Mouse (Mus musculus) midbrain, embryonic 12.5 days (tissue): ENCODE results near the gene Ncs1. TPM values are rescaled to one million over a fixed set of nuclear protein-coding genes. Genes with fewer than 3 reads are reported as not detected.

Source experiments
- ATAC-seq: fragments of 200-750 bp; cut with Nextera tagmentation; 2 replicates; pipeline ENCODE4 v1.8.0; 2017; ENCODE audit warnings: low read depth, moderate TSS enrichment, moderate library complexity; ENCODE audit not compliant: low FRiP score
- H3K27ac ChIP-seq: fragments of 300-500 bp; sonication (generic); replicated peaks from 2 replicates; pipeline ENCODE4 v1.5.1; 2016; ENCODE audit warnings: mild to moderate bottlenecking
- H3K27me3 ChIP-seq: fragments of 300-500 bp; sonication (generic); 2 replicates; pipeline ENCODE4 v1.6.1; 2016; ENCODE audit warnings: mild to moderate bottlenecking
- H3K36me3 ChIP-seq: fragments of 300-500 bp; sonication (generic); 2 replicates; pipeline ENCODE4 v1.6.1; 2016
- H3K4me1 ChIP-seq: fragments of 300-500 bp; sonication (generic); 2 replicates; pipeline ENCODE4 v1.6.1; 2016
- H3K4me2 ChIP-seq: fragments of 300-500 bp; sonication (generic); replicated peaks from 2 replicates; pipeline ENCODE4 v1.6.1; 2016; ENCODE audit warnings: mild to moderate bottlenecking, moderate library complexity
- H3K4me3 ChIP-seq: fragments of 300-500 bp; sonication (generic); 2 replicates; pipeline ENCODE4 v1.5.1; 2016; ENCODE audit warnings: mild to moderate bottlenecking
- H3K9ac ChIP-seq: fragments of 300-500 bp; sonication (generic); replicated peaks from 2 replicates; pipeline ENCODE4 v1.6.1; 2016; ENCODE audit warnings: mild to moderate bottlenecking, moderate library complexity
- H3K9me3 ChIP-seq: fragments of 300-500 bp; sonication (generic); 2 replicates; pipeline ENCODE4 v1.6.1; 2016; ENCODE audit warnings: mild to moderate bottlenecking
- WGBS: fragments of 180-500 bp; shearing (Covaris S2); methylation state at CpG from one replicate; pipeline ENCODE4 v1.1.7; 2016; 5-methylcytosine and 5-hydroxymethylcytosine counted together
- polyA plus RNA-seq: library from polyadenylated mRNA; unstranded; fragments of >200 nt; fragmentation: Nextera tagmentation; extraction: Ambion mirVana; gene quantifications from 2 replicates; pipeline ENCODE4 v1.2.1, GENCODE M21; 2016

The Ncs1 gene
- polyA plus RNA-seq, 1 experiment from 2014 or later, result 75.8 TPM

- ATAC-seq, result no peak
- Histone ChIP-seq H3K9ac (no peak overlapping the region), H3K4me1 (no peaks in the 10 kb centered on the region), H3K4me3 (no peak overlapping the region), H3K27ac (no peak overlapping the region), H3K27me3 (no peaks in the 10 kb centered on the region), H3K36me3 (no peaks in the 10 kb centered on the region), H3K4me2 (no peak overlapping the region), H3K9me3 (no peaks in the 10 kb centered on the region)
- WGBS, result 84% methylated on average over 9 of the region's 9 CpGs
Measured at GRCm38 (mm10) chr2:31304191-31304590, 58.6 kb downstream of the Ncs1 start.

DNA sequence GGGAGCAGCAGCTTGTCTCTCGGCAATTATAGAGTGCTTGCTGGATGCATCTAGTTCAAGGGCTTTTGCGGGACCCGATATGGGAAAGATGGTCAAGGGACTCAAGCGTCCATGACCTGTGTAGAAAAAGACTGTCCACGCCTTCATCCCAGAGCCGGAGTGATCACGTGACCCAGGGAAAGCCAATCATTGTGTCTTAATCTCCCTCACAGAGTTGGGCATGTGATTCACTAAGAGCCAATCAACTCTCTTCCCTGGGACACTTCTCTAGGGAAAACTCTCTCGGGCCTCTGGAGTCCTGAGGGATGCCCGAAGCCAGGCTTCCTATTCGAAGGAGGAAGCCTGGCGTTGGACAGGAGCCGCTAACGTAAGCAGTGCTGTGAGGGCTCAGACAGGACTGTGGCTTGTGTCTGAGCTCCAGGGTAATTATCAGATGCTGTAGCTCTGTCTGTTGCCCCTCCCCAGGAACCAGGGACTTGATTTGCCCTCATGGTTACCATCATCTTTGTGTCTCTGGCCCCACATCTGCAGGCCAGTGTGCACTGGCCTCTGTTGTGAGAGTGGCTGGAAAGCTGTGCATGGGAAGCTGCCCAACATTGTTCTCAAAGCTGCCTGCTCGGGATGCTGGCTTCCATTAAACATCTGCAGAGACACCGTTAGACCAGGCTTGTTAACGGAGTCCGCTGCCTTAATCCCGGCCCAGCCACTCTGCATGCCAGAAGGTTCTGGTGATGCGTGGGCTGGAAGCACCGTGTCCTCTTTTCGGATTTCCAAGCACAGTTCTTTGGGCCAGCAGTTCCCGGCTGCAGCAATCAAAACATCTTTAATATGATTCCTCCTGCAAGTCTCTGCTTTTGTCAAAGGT, 59.4 kb downstream of the Ncs1 start:
- H3K36me3 ChIP-seq, result no peaks in the 10 kb centered on the region

GRCm38 (mm10) chr2:31305684-31306083, 60.1 kb downstream of the Ncs1 start:
- Histone ChIP-seq H3K36me3 (no peaks in the 10 kb centered on the region), H3K4me2 (no peak overlapping the region), H3K4me3 (no peak overlapping the region), H3K4me1 (no peaks in the 10 kb centered on the region), H3K9me3 (no peaks in the 10 kb centered on the region), H3K27me3 (no peaks in the 10 kb centered on the region), H3K27ac (no peak overlapping the region), H3K9ac (no peak overlapping the region)
- ATAC-seq, result no peak
- 53% methylated on average over 4 of the region's 4 CpGs for WGBS

More for the DNA sequence above, 59.4 kb downstream of the Ncs1 start:
- H3K4me3 ChIP-seq, result no peak overlapping the region
- WGBS, result 78% methylated on average over 22 of the region's 22 CpGs
- no peak overlapping the region for H3K9ac ChIP-seq
- H3K27me3 ChIP-seq, result no peaks in the 10 kb centered on the region
- no peaks in the 10 kb centered on the region for H3K4me1 ChIP-seq
- no peak for ATAC-seq
- H3K9me3 ChIP-seq, result no peaks in the 10 kb centered on the region
- no peak overlapping the region for H3K4me2 ChIP-seq
- no peak overlapping the region for H3K27ac ChIP-seq

DNA sequence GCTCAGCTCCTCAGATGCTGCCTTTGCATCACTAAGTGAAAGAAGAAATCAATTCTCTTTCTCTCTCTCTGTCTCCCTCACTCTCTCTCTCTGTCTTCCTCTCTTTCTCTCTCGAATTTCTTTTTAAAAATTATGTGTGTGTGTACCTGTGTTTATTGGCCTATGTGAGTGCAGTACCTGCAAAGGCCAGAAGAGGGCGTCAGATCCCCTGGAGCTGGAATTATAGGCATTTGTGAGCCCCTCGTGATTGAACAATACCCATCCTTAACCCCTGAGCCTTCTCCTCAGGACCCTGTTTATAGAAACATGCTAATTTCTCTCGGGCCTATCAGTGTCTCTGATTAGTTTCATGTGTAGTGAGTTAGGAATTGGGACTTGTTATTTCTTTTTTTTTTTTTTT, 62.6 kb downstream of the Ncs1 start:
- ATAC-seq, result no peak
- WGBS, result 58% methylated on average over 4 of the region's 4 CpGs
- no peak overlapping the region for H3K9ac ChIP-seq
- no peaks in the 10 kb centered on the region for H3K4me1 ChIP-seq
- no peak overlapping the region for H3K4me2 ChIP-seq
- H3K27me3 ChIP-seq, result peaks cover 13% of the 10 kb centered on the region
- H3K27ac ChIP-seq, result no peak overlapping the region
- H3K4me3 ChIP-seq, result no peak overlapping the region
- no peaks in the 10 kb centered on the region for H3K9me3 ChIP-seq
- no peaks in the 10 kb centered on the region for H3K36me3 ChIP-seq

DNA sequence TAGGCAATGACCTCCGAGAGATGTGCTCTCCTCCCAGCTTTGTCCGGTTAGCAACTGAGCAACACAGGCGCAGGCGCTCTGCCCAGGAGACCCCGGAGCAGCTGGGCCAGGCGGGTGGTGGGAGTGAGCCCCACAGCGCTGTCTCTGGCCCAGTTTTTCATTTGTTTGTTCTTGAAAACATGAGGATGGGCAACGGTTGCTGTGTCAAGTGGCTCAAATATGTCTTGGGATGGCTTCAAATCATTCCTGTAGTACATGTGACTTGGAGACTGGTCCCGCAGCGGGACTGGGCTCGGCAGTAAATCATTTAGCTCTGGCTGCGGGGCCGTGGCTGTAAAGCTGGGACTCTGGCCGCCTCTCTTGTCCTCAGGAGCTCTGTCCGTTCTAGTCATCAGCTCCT, 63.9 kb downstream of the Ncs1 start:
- Histone ChIP-seq H3K9me3 (no peaks in the 10 kb centered on the region), H3K27ac (no peak overlapping the region), H3K9ac (no peak overlapping the region), H3K27me3 (peaks cover 26% of the 10 kb centered on the region), H3K4me2 (no peak overlapping the region), H3K4me3 (no peak overlapping the region), H3K36me3 (no peaks in the 10 kb centered on the region), H3K4me1 (peaks cover 7% of the 10 kb centered on the region)
- WGBS, result 73% methylated on average over 15 of the region's 15 CpGs
- ATAC-seq, result no peak

DNA sequence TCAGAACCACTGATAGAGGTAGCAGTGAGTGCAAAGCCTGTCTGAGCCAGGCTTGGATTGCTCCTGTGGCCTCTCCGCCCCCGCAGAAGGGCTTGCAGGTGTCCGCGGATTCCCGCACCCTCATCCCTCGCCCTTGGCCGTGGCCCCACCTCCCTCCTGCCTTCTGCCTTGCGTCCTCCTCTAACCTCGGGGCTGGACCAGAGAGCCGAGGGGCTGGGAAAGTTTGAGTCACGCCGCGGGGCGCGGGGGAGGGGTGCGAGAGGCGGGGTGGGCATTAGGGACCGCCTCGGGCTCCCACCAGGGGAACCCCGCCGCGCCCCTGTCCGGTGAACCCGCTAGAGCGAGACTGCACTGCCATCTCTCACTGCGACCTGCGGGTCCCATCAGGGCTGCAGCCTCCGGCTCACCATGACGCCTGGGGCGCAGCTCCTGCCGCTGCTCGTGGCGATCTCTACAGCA, 68.4 kb downstream of the Ncs1 start, which contains the start of gene Hmcn2:
Hmcn2 (plus strand) TSS at position 409 of the 459 bp plus-strand sequence.
- Histone ChIP-seq H3K36me3 (no peaks in the 10 kb centered on the region), H3K4me1 (peaks cover 7% of the 10 kb centered on the region), H3K27ac (no peak within 1 kb of the TSS), H3K4me3 (0 out of 2 replicates have a peak within 1 kb of the TSS, but pooled peaks have one; percentile 10), H3K27me3 (peaks cover 70% of the 10 kb centered on the region), H3K9me3 (no peaks in the 10 kb centered on the region), H3K4me2 (peak within 1 kb of the TSS; percentile 37), H3K9ac (no peak within 1 kb of the TSS)
- WGBS, result under 1% methylated on average over 27 of the region's 33 CpGs
- ATAC-seq, result no peak

GRCm38 (mm10) chr2:31318162-31318561, 72.5 kb downstream of the Ncs1 start:
- no peak overlapping the region for H3K27ac ChIP-seq
- H3K4me2 ChIP-seq, result no peak overlapping the region
- 15% methylated on average over 2 of the region's 2 CpGs for WGBS
- peaks cover 59% of the 10 kb centered on the region for H3K27me3 ChIP-seq
- H3K9me3 ChIP-seq, result no peaks in the 10 kb centered on the region
- H3K36me3 ChIP-seq, result no peaks in the 10 kb centered on the region
- peaks cover 7% of the 10 kb centered on the region for H3K4me1 ChIP-seq
- no peak overlapping the region for H3K4me3 ChIP-seq
- no peak overlapping the region for H3K9ac ChIP-seq
- ATAC-seq, result no peak

DNA sequence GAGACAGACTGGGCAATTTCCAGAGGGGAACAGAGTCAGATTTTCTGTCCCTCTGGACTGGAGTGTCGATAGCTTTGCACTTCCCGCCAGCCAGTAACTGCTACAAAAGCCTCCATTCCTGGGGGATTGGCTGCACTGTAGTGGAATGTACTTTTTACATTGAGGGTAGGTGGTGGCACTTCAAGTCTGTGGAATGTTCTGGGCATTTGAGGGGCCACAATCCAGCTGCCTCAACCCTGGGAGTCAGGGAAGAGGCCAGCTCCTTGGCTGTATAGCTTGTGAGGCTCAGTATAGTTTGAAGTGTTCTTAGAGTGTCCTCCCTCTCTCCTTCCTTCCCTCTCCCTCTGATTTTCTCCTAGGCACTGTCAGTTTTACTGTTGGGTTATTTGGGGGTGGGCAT, 73.6 kb downstream of the Ncs1 start:
- WGBS, result 79% methylated on average over 2 of the region's 2 CpGs
- no peak overlapping the region for H3K4me3 ChIP-seq
- no peak for ATAC-seq
- H3K4me1 ChIP-seq, result peaks cover 3% of the 10 kb centered on the region
- peaks cover 55% of the 10 kb centered on the region for H3K27me3 ChIP-seq
- H3K9ac ChIP-seq, result no peak overlapping the region
- H3K9me3 ChIP-seq, result no peaks in the 10 kb centered on the region
- no peaks in the 10 kb centered on the region for H3K36me3 ChIP-seq
- H3K27ac ChIP-seq, result no peak overlapping the region
- no peak overlapping the region for H3K4me2 ChIP-seq

DNA sequence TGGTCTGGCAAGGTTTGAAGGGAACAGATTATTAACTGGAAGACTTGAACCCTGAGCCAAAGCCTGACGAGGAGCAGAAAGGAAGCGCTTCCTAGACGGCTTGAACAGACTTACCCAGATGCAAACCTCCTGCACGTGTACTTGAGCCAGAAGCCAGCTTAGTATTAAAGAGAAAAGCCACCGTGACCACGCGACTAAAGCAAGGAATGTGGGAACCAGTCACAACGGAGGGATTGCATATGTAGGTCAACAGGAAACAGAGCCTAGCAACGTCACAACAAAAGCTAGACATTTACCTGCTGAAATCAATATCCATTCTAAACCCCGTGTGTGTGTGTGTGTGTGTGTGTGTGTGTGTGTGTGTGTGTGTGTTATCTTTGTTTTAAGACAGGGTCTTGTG, 81.6 kb downstream of the Ncs1 start:
- H3K36me3 ChIP-seq, result no peaks in the 10 kb centered on the region
- no peak overlapping the region for H3K4me2 ChIP-seq
- no peak overlapping the region for H3K9ac ChIP-seq
- no peaks in the 10 kb centered on the region for H3K4me1 ChIP-seq
- H3K9me3 ChIP-seq, result no peaks in the 10 kb centered on the region
- H3K4me3 ChIP-seq, result no peak overlapping the region
- no peak overlapping the region for H3K27ac ChIP-seq
- WGBS, result 32% methylated on average over 10 of the region's 10 CpGs
- no peak for ATAC-seq
- peaks cover 35% of the 10 kb centered on the region for H3K27me3 ChIP-seq

- Histone ChIP-seq H3K9ac (0 out of 2 replicates have a peak overlapping the region, but pooled peaks have one; percentile 12), H3K9me3 (no peaks in the 10 kb centered on the region), H3K4me3 (no peak overlapping the region), H3K4me1 (no peaks in the 10 kb centered on the region), H3K4me2 (no peak overlapping the region), H3K27me3 (no peaks in the 10 kb centered on the region), H3K27ac (no peak overlapping the region), H3K36me3 (no peaks in the 10 kb centered on the region)
- 70% methylated on average over 12 of the region's 12 CpGs for WGBS
- no peak for ATAC-seq
Measured at GRCm38 (mm10) chr2:31337706-31338330, 92.2 kb downstream of the Ncs1 start.

GRCm38 (mm10) chr2:31339826-31340225, 94.2 kb downstream of the Ncs1 start:
- H3K27me3 ChIP-seq, result no peaks in the 10 kb centered on the region
- 75% methylated on average over 9 of the region's 9 CpGs for WGBS
- no peak for ATAC-seq

More at GRCm38 (mm10) chr2:31339826-31340225, 94.2 kb downstream of the Ncs1 start:
- Histone ChIP-seq H3K27ac (no peak overlapping the region), H3K4me3 (no peak overlapping the region), H3K36me3 (no peaks in the 10 kb centered on the region), H3K9ac (no peak overlapping the region), H3K4me1 (no peaks in the 10 kb centered on the region), H3K4me2 (no peak overlapping the region), H3K9me3 (no peaks in the 10 kb centered on the region)
